Mouse (Mus musculus): ENCODE measurements around the gene Mob3c. TPM values are rescaled to one million over a fixed set of nuclear protein-coding genes. Genes with fewer than 3 reads are reported as not detected.

The Mob3c gene
- polyA plus RNA-seq (2015; fragmentation: Illumina TruSeq; extraction: RNeasy Lipid Tissue Mini Kit (QIAGEN cat#74804); ENCODE audit: insufficient read depth, low read depth, low replicate concordance): 9.4 TPM

GRCm38 (mm10) chr4:115827888-115828571, at the start of gene Mob3c:
TSS of gene Mob3c (plus strand) at chr4:115828092.

GRCm38 (mm10) chr4:115780918-115781317, 47.0 kb upstream of the Mob3c start, which contains the start of gene Tex38:
TSS of gene Tex38 (minus strand) at chr4:115781018.

GRCm38 (mm10) chr4:115784769-115785510, 43.0 kb upstream of the Mob3c start, which contains the start of gene Atpaf1:
TSS of gene Atpaf1 (plus strand) at chr4:115784812.

GRCm38 (mm10) chr4:115838696-115839641, 11.1 kb downstream of the Mob3c start, which contains the start of gene Mknk1:
TSS of gene Mknk1 (plus strand) at chr4:115839198.

DNA sequence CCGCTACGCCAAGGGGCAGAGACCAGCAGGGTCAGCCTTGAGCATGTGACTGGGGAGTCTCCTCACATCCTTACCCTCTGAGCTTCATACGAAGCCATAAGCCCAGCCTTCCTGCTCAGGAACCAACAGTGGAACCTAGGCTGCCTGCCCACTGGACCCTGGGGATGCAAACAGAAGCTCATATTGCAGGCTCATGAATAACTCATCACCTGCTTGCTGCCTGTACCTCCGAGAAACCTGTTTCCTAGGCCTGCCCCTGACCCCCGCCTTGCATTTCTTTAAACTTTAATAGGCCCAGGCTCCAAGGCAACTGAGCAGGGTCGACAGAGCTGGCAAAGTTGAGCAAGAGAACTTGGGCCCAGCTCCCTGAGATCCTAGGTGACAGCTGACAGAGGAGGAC, 56.1 kb downstream of the Mob3c start, which contains the start of gene Kncn:
Kncn (plus strand) TSS at position 379 of the 400 bp plus-strand sequence.

Other genes starting within 250 kb of the Mob3c start
- gene Cyp4a32, start 227.1 kb upstream of the Mob3c start, polyA plus RNA-seq (2015; fragmentation: Illumina TruSeq; extraction: RNeasy Lipid Tissue Mini Kit (QIAGEN cat#74804); ENCODE audit: insufficient read depth, low read depth, low replicate concordance): not detected
- gene Cyp4b1, start 180.4 kb upstream of the Mob3c start, polyA plus RNA-seq (2015; fragmentation: Illumina TruSeq; extraction: RNeasy Lipid Tissue Mini Kit (QIAGEN cat#74804); ENCODE audit: insufficient read depth, low read depth, low replicate concordance): 12.9 TPM
- 9.3 TPM for gene Efcab14, start 90.3 kb upstream of the Mob3c start, polyA plus RNA-seq (2015; fragmentation: Illumina TruSeq; extraction: RNeasy Lipid Tissue Mini Kit (QIAGEN cat#74804); ENCODE audit: insufficient read depth, low read depth, low replicate concordance)
- not detected for gene Tex38, start 47.1 kb upstream of the Mob3c start, polyA plus RNA-seq (2015; fragmentation: Illumina TruSeq; extraction: RNeasy Lipid Tissue Mini Kit (QIAGEN cat#74804); ENCODE audit: insufficient read depth, low read depth, low replicate concordance)
- 5.5 TPM for gene Atpaf1, start 43.3 kb upstream of the Mob3c start, polyA plus RNA-seq (2015; fragmentation: Illumina TruSeq; extraction: RNeasy Lipid Tissue Mini Kit (QIAGEN cat#74804); ENCODE audit: insufficient read depth, low read depth, low replicate concordance)
- 79.9 TPM for gene Mknk1, start 11.1 kb downstream of the Mob3c start, polyA plus RNA-seq (2015; fragmentation: Illumina TruSeq; extraction: RNeasy Lipid Tissue Mini Kit (QIAGEN cat#74804); ENCODE audit: insufficient read depth, low read depth, low replicate concordance)
- gene Kncn, start 56.3 kb downstream of the Mob3c start, polyA plus RNA-seq (2015; fragmentation: Illumina TruSeq; extraction: RNeasy Lipid Tissue Mini Kit (QIAGEN cat#74804); ENCODE audit: insufficient read depth, low read depth, low replicate concordance): not detected
- gene 6430628N08Rik, start 62.6 kb downstream of the Mob3c start, polyA plus RNA-seq (2015; fragmentation: Illumina TruSeq; extraction: RNeasy Lipid Tissue Mini Kit (QIAGEN cat#74804); ENCODE audit: insufficient read depth, low read depth, low replicate concordance): not detected
- not detected for gene Dmbx1, start 111.8 kb downstream of the Mob3c start, polyA plus RNA-seq (2015; fragmentation: Illumina TruSeq; extraction: RNeasy Lipid Tissue Mini Kit (QIAGEN cat#74804); ENCODE audit: insufficient read depth, low read depth, low replicate concordance)
- gene Faah, start 189.8 kb downstream of the Mob3c start, polyA plus RNA-seq (2015; fragmentation: Illumina TruSeq; extraction: RNeasy Lipid Tissue Mini Kit (QIAGEN cat#74804); ENCODE audit: insufficient read depth, low read depth, low replicate concordance): 6.7 TPM
- gene Nsun4, start 225.8 kb downstream of the Mob3c start, polyA plus RNA-seq (2015; fragmentation: Illumina TruSeq; extraction: RNeasy Lipid Tissue Mini Kit (QIAGEN cat#74804); ENCODE audit: insufficient read depth, low read depth, low replicate concordance): 3.8 TPM
- 206 TPM for gene Uqcrh, start 247.0 kb downstream of the Mob3c start, polyA plus RNA-seq (2015; fragmentation: Illumina TruSeq; extraction: RNeasy Lipid Tissue Mini Kit (QIAGEN cat#74804); ENCODE audit: insufficient read depth, low read depth, low replicate concordance)
- gene Lrrc41, start 247.2 kb downstream of the Mob3c start, polyA plus RNA-seq (2015; fragmentation: Illumina TruSeq; extraction: RNeasy Lipid Tissue Mini Kit (QIAGEN cat#74804); ENCODE audit: insufficient read depth, low read depth, low replicate concordance): 7.6 TPM